Mouse (Mus musculus) midbrain, embryonic 15.5 days (tissue): Measurements from ENCODE around the gene Iqcn. TPM values are rescaled to one million over a fixed set of nuclear protein-coding genes. Genes with fewer than 3 reads are reported as not detected.

Experiments used
- ATAC-seq: fragments of 200-750 bp; cut with Nextera tagmentation; replicated peaks from 2 replicates; pipeline ENCODE4 v1.8.0; 2017; ENCODE audit warnings: moderate TSS enrichment
- H3K27ac ChIP-seq: fragments of 300-500 bp; sonication (generic); 2 replicates; pipeline ENCODE4 v1.5.1; 2015; ENCODE audit warnings: mild to moderate bottlenecking, inconsistent platforms
- H3K27me3 ChIP-seq: fragments of 300-500 bp; sonication (generic); replicated peaks from 2 replicates; pipeline ENCODE4 v1.6.1; 2015; ENCODE audit warnings: inconsistent platforms
- H3K36me3 ChIP-seq: fragments of 300-500 bp; sonication (generic); replicated peaks from 2 replicates; pipeline ENCODE4 v1.6.1; 2015; ENCODE audit warnings: inconsistent platforms
- H3K4me1 ChIP-seq: fragments of 300-500 bp; sonication (generic); 2 replicates; pipeline ENCODE4 v1.6.1; 2015; ENCODE audit warnings: inconsistent platforms
- H3K4me2 ChIP-seq: fragments of 300-500 bp; sonication (generic); 2 replicates; pipeline ENCODE4 v1.6.1; 2015; ENCODE audit warnings: inconsistent platforms, mild to moderate bottlenecking, moderate library complexity
- H3K4me3 ChIP-seq: fragments of 300-500 bp; sonication (generic); 2 replicates; pipeline ENCODE4 v1.5.1; 2015; ENCODE audit warnings: mild to moderate bottlenecking, inconsistent platforms
- H3K9ac ChIP-seq: fragments of 300-500 bp; sonication (generic); 2 replicates; pipeline ENCODE4 v1.6.1; 2015; ENCODE audit warnings: mild to moderate bottlenecking, inconsistent platforms
- H3K9me3 ChIP-seq: fragments of 300-500 bp; sonication (generic); 2 replicates; pipeline ENCODE4 v1.6.1; 2016; ENCODE audit warnings: inconsistent platforms
- WGBS: fragments of 180-500 bp; shearing (Covaris S2); methylation state at CpG from one replicate; pipeline ENCODE4 v1.1.7; 2015; ENCODE audit warnings: mixed read lengths; 5-methylcytosine and 5-hydroxymethylcytosine counted together
- polyA plus RNA-seq: library from polyadenylated mRNA; unstranded; fragments of >200 nt; fragmentation: Nextera tagmentation; extraction: Ambion mirVana; gene quantifications from 2 replicates; pipeline ENCODE4 v1.2.1, GENCODE M21; 2015

Gene Iqcn
- polyA plus RNA-seq, result 0.05 and 0.14 TPM in 2 replicates

DNA sequence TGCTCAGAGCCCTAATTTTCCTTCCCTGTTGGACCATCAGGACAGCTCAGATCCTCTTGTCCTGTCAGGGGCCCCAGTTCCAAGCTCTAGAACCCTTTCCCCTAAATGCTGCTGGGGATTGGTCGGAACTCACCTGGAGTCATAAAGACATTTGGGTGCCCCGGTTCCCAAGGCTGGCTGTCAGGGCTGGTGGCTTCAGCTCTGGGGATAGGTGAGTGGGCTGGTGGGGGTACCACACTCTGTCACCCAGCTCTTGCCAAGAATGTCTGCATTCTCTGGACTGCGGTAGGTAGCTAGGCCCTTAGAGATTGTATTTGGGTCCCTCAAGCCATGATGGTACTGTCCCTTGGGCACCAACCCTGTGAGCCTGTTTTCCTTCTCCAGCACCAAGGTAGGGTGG lies at the start of gene Iqcn:
Gene Iqcn (plus strand): TSS at position 171 of the 400 bp plus-strand sequence.
- Histone ChIP-seq H3K36me3 (no peaks in the 10 kb centered on the region), H3K27ac (no peak within 1 kb of the TSS), H3K4me2 (peak within 1 kb of the TSS; percentile 64), H3K27me3 (no peaks in the 10 kb centered on the region), H3K9me3 (no peaks in the 10 kb centered on the region), H3K9ac (no peak within 1 kb of the TSS), H3K4me1 (peaks cover 33% of the 10 kb centered on the region), H3K4me3 (no peak within 1 kb of the TSS; the same call in 1 of the 2 replicates)
- no peak for ATAC-seq
- 95% methylated on average over 3 of the region's 3 CpGs for WGBS

DNA sequence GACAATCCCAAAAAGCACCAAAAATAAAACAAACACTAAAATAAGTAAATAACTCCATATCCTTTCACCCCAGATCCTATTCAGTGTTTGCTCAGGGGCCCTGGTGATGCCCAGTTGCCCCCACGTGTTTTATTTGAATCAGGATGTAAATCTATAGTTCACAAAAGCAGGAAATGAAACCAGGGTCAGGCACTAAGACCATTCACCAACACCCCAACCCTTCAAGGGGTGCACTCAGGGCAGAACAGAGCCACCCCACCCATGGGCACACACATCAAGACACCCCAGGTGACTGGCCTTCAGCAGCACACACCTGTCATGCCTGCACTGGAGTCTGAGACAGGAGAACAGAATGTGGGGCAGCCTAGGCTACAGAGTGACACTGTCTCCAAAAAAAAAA lies 49.1 kb upstream of the Iqcn start:
- no peak overlapping the region for H3K4me2 ChIP-seq
- H3K9me3 ChIP-seq, result no peaks in the 10 kb centered on the region
- no peak overlapping the region for H3K4me3 ChIP-seq
- no peak overlapping the region for H3K9ac ChIP-seq
- H3K27ac ChIP-seq, result no peak overlapping the region
- ATAC-seq, result no peak
- no peaks in the 10 kb centered on the region for H3K36me3 ChIP-seq
- WGBS, result 70% methylated on average over 1 of the region's 1 CpGs
- H3K27me3 ChIP-seq, result no peaks in the 10 kb centered on the region
- H3K4me1 ChIP-seq, result peaks cover 20% of the 10 kb centered on the region

DNA sequence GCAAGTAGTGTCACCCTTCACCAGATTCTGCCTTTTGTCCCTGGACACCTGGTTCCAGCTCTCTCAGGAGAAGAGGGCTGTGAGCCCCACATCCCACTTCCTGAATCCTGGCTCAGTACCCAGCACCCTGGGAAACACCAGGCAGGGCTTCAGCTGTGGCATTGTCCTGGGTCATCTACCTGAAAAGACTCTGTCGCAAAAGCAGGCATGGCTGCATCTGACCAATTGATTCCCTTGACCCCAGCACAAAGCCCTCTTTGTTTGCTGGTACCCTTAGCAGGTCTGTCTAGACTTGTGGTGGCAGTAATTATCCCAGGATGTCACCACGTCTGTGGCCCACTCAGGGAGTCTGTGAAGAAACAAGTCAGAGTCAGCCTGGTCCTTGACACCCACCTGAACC lies 47.8 kb upstream of the Iqcn start:
- Histone ChIP-seq H3K9ac (no peak overlapping the region), H3K27me3 (no peaks in the 10 kb centered on the region), H3K9me3 (no peaks in the 10 kb centered on the region), H3K4me1 (peaks cover 24% of the 10 kb centered on the region), H3K27ac (peak overlapping the region; percentile 77), H3K36me3 (no peaks in the 10 kb centered on the region), H3K4me2 (no peak overlapping the region), H3K4me3 (no peak overlapping the region)
- WGBS, result 17% methylated on average over 2 of the region's 2 CpGs
- no peak for ATAC-seq

- 14% methylated on average over 13 of the region's 13 CpGs for WGBS
- H3K27ac ChIP-seq, result peak overlapping the region; percentile 77
- H3K9me3 ChIP-seq, result no peaks in the 10 kb centered on the region
- no peak overlapping the region; the same call in 1 of the 2 replicates for H3K4me2 ChIP-seq
- no peak for ATAC-seq
- H3K9ac ChIP-seq, result no peak overlapping the region
- H3K4me3 ChIP-seq, result no peak overlapping the region
- H3K27me3 ChIP-seq, result no peaks in the 10 kb centered on the region
- H3K36me3 ChIP-seq, result no peaks in the 10 kb centered on the region
- H3K4me1 ChIP-seq, result peaks cover 25% of the 10 kb centered on the region
Measured at GRCm38 (mm10) chr8:70656193-70656790, 47.0 kb upstream of the Iqcn start.

DNA sequence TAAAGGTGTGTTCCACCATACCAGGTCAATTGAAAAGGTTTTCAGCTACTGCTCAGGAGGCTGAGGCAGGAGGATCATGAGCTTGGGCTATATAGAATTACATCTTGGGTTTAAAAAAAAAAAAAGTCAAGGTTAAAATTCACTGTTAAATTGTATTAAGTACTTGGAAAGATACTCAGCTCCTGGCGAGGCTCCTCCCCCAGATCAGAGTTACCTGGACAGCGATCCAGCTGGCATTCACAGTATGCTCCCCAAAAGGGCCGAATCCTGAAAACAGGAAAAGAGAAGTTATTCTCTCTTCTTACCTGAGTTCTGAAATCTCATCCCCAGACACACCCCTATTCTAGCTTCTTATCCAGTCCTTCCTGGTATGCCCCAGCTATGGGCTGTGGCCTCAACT lies 46.0 kb upstream of the Iqcn start:
- H3K4me2 ChIP-seq, result peak overlapping the region; percentile 94; the same call in 1 of the 2 replicates
- H3K9ac ChIP-seq, result no peak overlapping the region
- H3K27me3 ChIP-seq, result no peaks in the 10 kb centered on the region
- H3K36me3 ChIP-seq, result no peaks in the 10 kb centered on the region
- WGBS, result 98% methylated on average over 3 of the region's 3 CpGs
- peak overlapping the region; percentile 77 for H3K27ac ChIP-seq
- H3K9me3 ChIP-seq, result no peaks in the 10 kb centered on the region
- no peak overlapping the region for H3K4me3 ChIP-seq
- H3K4me1 ChIP-seq, result peaks cover 25% of the 10 kb centered on the region
- no peak for ATAC-seq

GRCm38 (mm10) chr8:70657739-70658138 lies 45.5 kb upstream of the Iqcn start:
- peak overlapping the region; percentile 94 for H3K4me2 ChIP-seq
- peak overlapping the region; percentile 77 for H3K27ac ChIP-seq
- ATAC-seq, result no peak
- no peak overlapping the region for H3K9ac ChIP-seq
- 70% methylated on average over 2 of the region's 2 CpGs for WGBS
- H3K9me3 ChIP-seq, result no peaks in the 10 kb centered on the region
- no peak overlapping the region for H3K4me3 ChIP-seq
- H3K36me3 ChIP-seq, result no peaks in the 10 kb centered on the region
- H3K27me3 ChIP-seq, result no peaks in the 10 kb centered on the region
- H3K4me1 ChIP-seq, result peaks cover 25% of the 10 kb centered on the region

DNA sequence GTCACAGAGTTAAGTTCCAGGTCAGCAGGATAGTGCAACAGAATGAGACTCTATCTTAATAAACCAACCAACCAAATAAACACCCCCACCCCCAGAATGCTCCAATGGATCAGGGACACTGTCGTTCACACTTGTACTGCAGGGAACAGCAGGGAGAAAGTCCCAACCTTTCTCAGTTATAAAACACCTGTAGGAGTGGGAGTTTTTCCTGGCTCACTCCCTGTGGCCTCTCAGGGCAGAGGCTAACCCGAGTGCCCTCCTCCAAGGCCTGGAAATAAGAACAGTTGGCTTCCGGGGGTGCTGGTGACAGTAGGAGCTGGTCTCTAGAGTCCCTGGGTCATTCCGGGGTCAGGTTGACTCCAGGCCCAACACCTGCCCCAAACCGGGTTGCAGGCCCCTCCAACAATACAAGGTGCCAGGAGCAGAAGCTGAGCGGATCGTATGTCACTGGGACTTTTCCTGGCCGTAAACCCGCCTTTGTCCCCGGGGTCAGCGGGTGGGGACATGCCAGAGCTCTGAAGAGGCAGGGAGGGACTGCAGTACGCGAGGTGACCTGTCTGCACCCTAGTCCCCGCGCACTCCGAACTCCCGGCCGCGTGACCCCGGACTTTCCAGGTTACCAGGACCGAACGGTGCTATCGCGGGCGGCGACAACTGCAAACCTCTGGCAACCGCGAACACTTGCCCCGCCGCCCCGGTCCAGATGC lies 44.2 kb upstream of the Iqcn start:
- Histone ChIP-seq H3K9ac (peak overlapping the region; percentile 72), H3K4me2 (peak overlapping the region; percentile 94), H3K27me3 (no peaks in the 10 kb centered on the region), H3K36me3 (no peaks in the 10 kb centered on the region), H3K27ac (peak overlapping the region; percentile 59), H3K4me1 (peaks cover 25% of the 10 kb centered on the region), H3K9me3 (no peaks in the 10 kb centered on the region), H3K4me3 (peak overlapping the region; percentile 87)
- WGBS, result under 1% methylated on average over 31 of the region's 31 CpGs
- peak; percentile 57 for ATAC-seq

GRCm38 (mm10) chr8:70659604-70660272 lies 43.5 kb upstream of the Iqcn start:
- Histone ChIP-seq H3K4me2 (peak overlapping the region; percentile 94), H3K4me3 (peak overlapping the region; percentile 87), H3K27ac (peak overlapping the region; percentile 59), H3K4me1 (peaks cover 25% of the 10 kb centered on the region), H3K9me3 (no peaks in the 10 kb centered on the region), H3K9ac (peak overlapping the region; percentile 72), H3K36me3 (no peaks in the 10 kb centered on the region), H3K27me3 (no peaks in the 10 kb centered on the region)
- peak; percentile 90 for ATAC-seq
- WGBS, result under 1% methylated on average over 43 of the region's 44 CpGs

GRCm38 (mm10) chr8:70660273-70660725 lies 43.0 kb upstream of the Iqcn start, which contains the start of gene Pgpep1:
Gene Pgpep1 (minus strand): TSS chr8:70660388.
- Histone ChIP-seq H3K4me2 (peak within 1 kb of the TSS; percentile 94), H3K27me3 (no peaks in the 10 kb centered on the region), H3K9ac (peak within 1 kb of the TSS; percentile 72), H3K36me3 (no peaks in the 10 kb centered on the region), H3K4me3 (peak within 1 kb of the TSS; percentile 87), H3K9me3 (no peaks in the 10 kb centered on the region), H3K4me1 (peaks cover 25% of the 10 kb centered on the region), H3K27ac (peak within 1 kb of the TSS; percentile 59)
- 3% methylated on average over 14 of the region's 14 CpGs for WGBS
- peak; percentile 65 for ATAC-seq

- Histone ChIP-seq H3K4me2 (no peak overlapping the region), H3K4me3 (no peak overlapping the region), H3K4me1 (peaks cover 14% of the 10 kb centered on the region), H3K27ac (0 out of 2 replicates have a peak overlapping the region, but pooled peaks have one; percentile 12), H3K9me3 (no peaks in the 10 kb centered on the region), H3K27me3 (no peaks in the 10 kb centered on the region), H3K36me3 (no peaks in the 10 kb centered on the region), H3K9ac (no peak overlapping the region)
- 43% methylated on average over 4 of the region's 4 CpGs for WGBS
- no peak for ATAC-seq
Measured at GRCm38 (mm10) chr8:70663691-70664090, 39.6 kb upstream of the Iqcn start.

DNA sequence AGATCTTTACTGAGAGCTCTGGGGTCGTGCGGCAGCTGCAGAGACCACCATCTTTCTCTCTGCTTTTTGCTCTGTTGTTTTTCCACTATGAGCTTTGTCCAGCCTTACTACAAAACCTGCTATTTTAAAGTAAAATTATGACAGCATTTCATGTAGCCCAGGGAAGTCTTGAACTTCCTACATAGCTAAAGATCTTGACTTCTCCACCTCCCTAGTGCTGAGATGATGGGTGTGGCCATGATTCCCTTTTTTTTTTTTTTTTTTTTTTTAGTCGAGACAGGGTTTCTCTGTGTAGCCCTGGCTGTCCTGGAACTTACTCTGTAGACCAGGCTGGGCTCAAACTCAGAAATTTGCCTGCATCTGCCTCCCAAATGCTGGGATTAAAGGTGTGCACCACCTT lies 38.6 kb upstream of the Iqcn start:
- Histone ChIP-seq H3K36me3 (no peaks in the 10 kb centered on the region), H3K4me2 (no peak overlapping the region), H3K27ac (no peak overlapping the region), H3K9ac (no peak overlapping the region), H3K4me1 (peaks cover 9% of the 10 kb centered on the region), H3K27me3 (no peaks in the 10 kb centered on the region), H3K9me3 (no peaks in the 10 kb centered on the region), H3K4me3 (no peak overlapping the region)
- WGBS, result 91% methylated on average over 3 of the region's 3 CpGs
- no peak for ATAC-seq

GRCm38 (mm10) chr8:70665599-70665998 lies 37.7 kb upstream of the Iqcn start:
- H3K4me1 ChIP-seq, result peaks cover under 1% of the 10 kb centered on the region; the same call in 1 of the 2 replicates
- H3K9ac ChIP-seq, result no peak overlapping the region
- H3K4me2 ChIP-seq, result no peak overlapping the region
- H3K4me3 ChIP-seq, result no peak overlapping the region
- no peaks in the 10 kb centered on the region for H3K9me3 ChIP-seq
- no peak overlapping the region for H3K27ac ChIP-seq
- no peaks in the 10 kb centered on the region for H3K27me3 ChIP-seq
- no peak for ATAC-seq
- H3K36me3 ChIP-seq, result no peaks in the 10 kb centered on the region
- WGBS, result 80% methylated on average over 2 of the region's 2 CpGs
